Mouse (Mus musculus): ENCODE data around the gene Calr. TPM values are rescaled to one million over a fixed set of nuclear protein-coding genes. Genes with fewer than 3 reads are reported as not detected.

Gene Calr
- polyA plus RNA-seq, 1 experiment from 2014 or later = 735 TPM

DNA sequence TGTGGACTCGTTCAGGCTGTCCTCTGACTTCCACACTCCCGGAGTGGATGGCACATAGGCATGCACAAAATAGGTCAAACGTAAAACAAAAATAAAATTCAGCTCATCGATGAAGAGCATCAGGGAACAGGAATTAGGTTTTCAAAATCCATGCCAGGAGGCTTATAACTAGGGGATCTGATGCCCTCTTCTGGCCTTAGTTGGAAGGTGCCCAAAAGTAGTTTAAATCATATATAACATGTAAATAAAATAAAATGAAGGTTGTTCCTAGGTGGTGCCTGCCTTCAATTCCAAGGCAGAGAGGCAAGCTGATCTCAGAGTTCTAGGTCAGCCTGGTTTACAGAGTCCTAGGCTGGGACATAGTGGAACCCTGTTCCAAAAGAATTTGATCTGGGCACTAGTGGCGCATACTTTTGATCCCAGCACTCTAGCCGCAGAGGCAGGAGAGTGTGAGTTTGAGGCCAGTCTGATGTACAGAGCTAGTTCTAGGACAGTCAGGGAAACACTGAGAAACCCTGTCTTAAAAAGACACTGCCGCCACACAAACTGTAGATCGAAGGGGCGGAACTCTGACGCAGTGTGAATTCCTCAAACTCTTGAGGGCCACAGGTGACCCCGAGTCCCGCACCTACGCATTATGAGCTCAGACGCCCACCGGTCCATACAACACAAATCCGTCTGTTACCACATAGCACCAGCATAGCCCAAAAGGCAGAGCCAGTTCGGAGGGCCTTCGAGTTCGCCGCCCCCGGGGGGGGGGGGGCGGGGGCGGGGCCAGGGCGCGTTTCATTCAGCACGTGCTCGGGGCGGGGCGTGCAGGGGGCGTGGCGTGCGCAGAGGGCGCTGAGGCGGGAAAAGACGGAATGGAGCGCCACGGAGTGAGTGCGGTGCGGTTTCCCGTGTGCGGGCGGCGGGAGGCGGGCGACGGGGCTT lies 24.9 kb upstream of the Calr start, which contains the start of gene Syce2:
Gene Syce2, plus strand, starts transcription at position 736 of the 933 bp plus-strand sequence.
- peak; percentile 76 for DNase-seq (ENCODE audit: extremely low spot score, low spot score)
- H3K4me3 ChIP-seq = peak within 1 kb of the TSS; percentile 57
- H3K9me3 ChIP-seq = no peaks in the 10 kb centered on the region
- H3K27me3 ChIP-seq (ENCODE audit: poor library complexity, severe bottlenecking) = peaks cover 19% of the 10 kb centered on the region
- H3K27ac ChIP-seq = peak within 1 kb of the TSS; percentile 81
- 16% methylated on average over 46 of the region's 46 CpGs for WGBS
- H3K4me1 ChIP-seq = peaks cover 20% of the 10 kb centered on the region
- H3K36me3 ChIP-seq (replicated peaks) = peaks cover 35% of the 10 kb centered on the region

DNA sequence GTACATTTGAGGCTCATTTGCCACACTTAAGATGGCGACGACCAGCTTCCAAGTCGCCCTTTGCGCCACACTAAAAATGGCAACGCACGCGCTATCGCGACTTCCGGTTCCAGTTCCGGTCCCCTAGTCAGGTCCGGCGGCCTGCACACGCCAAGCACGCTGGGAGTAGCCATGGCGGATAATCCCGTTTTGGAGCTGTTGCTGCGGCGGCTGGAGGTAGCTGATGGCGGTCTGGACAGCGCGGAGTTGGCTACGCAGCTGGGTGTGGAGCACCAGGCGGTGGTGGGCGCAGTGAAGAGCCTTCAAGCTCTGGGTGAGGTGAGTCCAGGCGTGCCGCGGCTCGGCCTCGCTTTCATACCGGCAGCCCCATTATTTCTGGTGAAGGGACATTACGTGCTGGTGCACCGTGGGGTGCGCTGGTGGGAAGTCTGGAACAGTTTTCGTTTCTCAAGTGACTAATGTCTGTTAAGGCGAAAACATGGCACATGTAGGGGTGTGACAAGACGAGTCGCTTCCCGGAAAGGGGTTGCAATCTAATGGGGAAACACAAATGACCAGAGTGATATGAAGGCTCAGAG lies 10.2 kb upstream of the Calr start, which contains the start of gene Farsa:
Gene Farsa, plus strand, starts transcription at position 126 of the 578 bp plus-strand sequence.
- Histone ChIP-seq H3K36me3 (replicated peaks) (peaks cover 31% of the 10 kb centered on the region), H3K4me3 (peak within 1 kb of the TSS; percentile 83), H3K27me3 (ENCODE audit: poor library complexity, severe bottlenecking) (peaks cover 6% of the 10 kb centered on the region), H3K9me3 (no peaks in the 10 kb centered on the region), H3K27ac (peak within 1 kb of the TSS; percentile 92), H3K4me1 (peaks cover 13% of the 10 kb centered on the region)
- DNase-seq (ENCODE audit: extremely low spot score, low spot score) = peak; percentile 95
- under 1% methylated on average over 39 of the region's 39 CpGs for WGBS

DNA sequence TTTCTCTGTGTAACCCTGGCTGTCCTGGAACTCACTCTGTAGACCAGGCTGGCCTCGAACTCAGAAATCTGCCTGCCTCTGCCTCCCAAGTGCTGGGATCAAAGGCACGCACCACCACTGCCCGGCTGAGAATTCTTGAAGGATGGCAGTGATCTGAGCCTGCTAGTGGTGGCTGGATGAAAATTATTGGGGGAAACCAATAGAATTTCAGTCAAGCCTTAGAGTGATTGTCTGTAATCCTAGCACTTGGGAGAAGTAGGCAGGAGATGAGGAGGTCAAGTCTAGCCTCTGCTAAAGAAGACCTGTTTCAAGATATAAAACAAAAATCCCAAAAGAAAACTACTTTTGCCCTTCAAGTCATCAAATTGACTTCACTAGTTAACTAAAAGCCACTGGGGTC lies 9.7 kb upstream of the Calr start:
- peak overlapping the region; percentile 92 for H3K27ac ChIP-seq
- H3K9me3 ChIP-seq = no peaks in the 10 kb centered on the region
- peaks cover 13% of the 10 kb centered on the region for H3K4me1 ChIP-seq
- DNase-seq (ENCODE audit: extremely low spot score, low spot score) = no peak
- peak overlapping the region; percentile 83 for H3K4me3 ChIP-seq
- 94% methylated on average over 3 of the region's 3 CpGs for WGBS
- H3K36me3 ChIP-seq (replicated peaks) = peaks cover 25% of the 10 kb centered on the region
- H3K27me3 ChIP-seq (ENCODE audit: poor library complexity, severe bottlenecking) = peaks cover 6% of the 10 kb centered on the region

- Histone ChIP-seq H3K9me3 (no peaks in the 10 kb centered on the region), H3K36me3 (replicated peaks) (peaks cover 32% of the 10 kb centered on the region), H3K27ac (peak overlapping the region; percentile 97), H3K27me3 (ENCODE audit: poor library complexity, severe bottlenecking) (no peaks in the 10 kb centered on the region), H3K4me1 (peaks cover 41% of the 10 kb centered on the region), H3K4me3 (peak overlapping the region; percentile 97)
- no peak for DNase-seq (ENCODE audit: extremely low spot score, low spot score)
- WGBS = 63% methylated on average over 6 of the region's 6 CpGs
Measured at GRCm38 (mm10) chr8:84847684-84848435, 1.1 kb upstream of the Calr start.

DNA sequence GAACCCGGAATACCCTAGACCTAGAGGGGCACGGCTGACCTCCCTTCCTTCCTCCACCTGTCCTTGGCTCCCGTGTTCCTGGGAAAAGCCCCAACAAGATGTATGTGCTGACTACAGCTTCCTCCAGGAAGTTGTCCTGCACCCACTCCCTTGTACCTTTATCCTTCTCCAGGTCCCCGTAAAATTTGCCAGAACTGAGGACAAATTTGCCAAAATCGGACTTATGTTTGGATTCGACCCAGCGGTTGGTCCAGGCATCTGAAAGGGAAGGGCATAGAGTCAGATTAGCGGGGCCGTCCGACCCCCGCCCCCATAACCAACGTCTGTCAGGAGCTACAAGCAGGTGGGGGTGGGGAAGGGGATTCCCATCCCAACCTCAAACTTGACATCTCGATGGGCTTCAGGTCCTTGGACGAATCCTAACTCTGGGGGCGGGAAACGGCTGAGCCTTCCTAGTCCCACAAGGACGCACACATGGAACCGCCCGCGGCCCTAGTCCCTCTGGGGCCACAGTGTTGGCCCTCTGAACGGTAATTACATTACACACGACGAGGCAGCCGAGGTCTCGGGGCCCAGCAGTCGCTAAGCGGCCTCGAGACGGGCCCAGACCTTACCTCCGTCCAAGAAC lies 526 bp downstream of the Calr start:
- no peak for DNase-seq (ENCODE audit: extremely low spot score, low spot score)
- Histone ChIP-seq H3K4me3 (peak overlapping the region; percentile 97), H3K27me3 (ENCODE audit: poor library complexity, severe bottlenecking) (no peaks in the 10 kb centered on the region), H3K4me1 (peaks cover 41% of the 10 kb centered on the region), H3K36me3 (replicated peaks) (peaks cover 49% of the 10 kb centered on the region), H3K9me3 (no peaks in the 10 kb centered on the region), H3K27ac (peak overlapping the region; percentile 97)
- WGBS = 2% methylated on average over 30 of the region's 30 CpGs

GRCm38 (mm10) chr8:84845355-84846093 lies 1.2 kb downstream of the Calr start:
- H3K36me3 ChIP-seq (replicated peaks) = peaks cover 51% of the 10 kb centered on the region
- peak; percentile 56 for DNase-seq (ENCODE audit: extremely low spot score, low spot score)
- WGBS = 25% methylated on average over 12 of the region's 12 CpGs

DNA sequence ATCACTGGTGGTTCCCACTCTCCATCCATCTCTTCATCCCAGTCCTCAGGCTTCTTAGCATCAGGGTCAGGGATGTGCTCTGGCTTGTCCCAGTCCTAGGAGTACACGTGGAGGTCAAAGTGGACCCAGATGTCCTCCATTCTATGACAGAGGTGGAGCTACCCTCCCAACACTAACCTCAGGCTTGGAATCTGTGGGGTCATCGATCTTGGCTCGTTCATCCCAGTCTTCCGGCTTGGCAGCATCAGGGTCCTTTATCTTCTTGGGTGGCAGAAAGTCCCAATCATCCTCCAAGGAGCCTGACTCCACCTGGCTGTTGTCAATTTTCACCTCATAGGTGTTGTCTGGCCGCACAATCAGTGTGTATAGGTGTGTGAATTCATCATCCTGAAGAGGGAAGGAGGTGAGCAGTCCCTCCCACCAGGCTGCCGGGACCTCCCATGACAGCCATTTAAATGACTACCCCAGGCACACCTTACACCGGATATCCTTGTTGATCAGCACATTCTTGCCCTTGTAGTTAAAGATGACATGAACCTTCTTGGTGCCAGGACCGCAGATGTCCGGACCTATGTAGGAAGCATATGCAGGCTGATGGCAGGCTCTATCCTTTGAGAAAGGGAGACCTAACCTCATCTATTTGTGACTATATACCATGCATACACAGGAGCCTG lies 2.2 kb downstream of the Calr start:
- H3K36me3 ChIP-seq (replicated peaks) = peaks cover 51% of the 10 kb centered on the region
- H3K9me3 ChIP-seq = no peaks in the 10 kb centered on the region
- WGBS = 91% methylated on average over 9 of the region's 9 CpGs
- H3K27ac ChIP-seq = no peak overlapping the region
- DNase-seq (ENCODE audit: extremely low spot score, low spot score) = no peak
- H3K4me3 ChIP-seq = peak overlapping the region; percentile 97
- H3K4me1 ChIP-seq = peaks cover 48% of the 10 kb centered on the region
- H3K27me3 ChIP-seq (ENCODE audit: poor library complexity, severe bottlenecking) = no peaks in the 10 kb centered on the region

More at GRCm38 (mm10) chr8:84845355-84846093, 1.2 kb downstream of the Calr start:
- Histone ChIP-seq H3K4me1 (peaks cover 41% of the 10 kb centered on the region), H3K27me3 (ENCODE audit: poor library complexity, severe bottlenecking) (no peaks in the 10 kb centered on the region), H3K9me3 (no peaks in the 10 kb centered on the region), H3K4me3 (peak overlapping the region; percentile 97), H3K27ac (peak overlapping the region; percentile 97)

DNA sequence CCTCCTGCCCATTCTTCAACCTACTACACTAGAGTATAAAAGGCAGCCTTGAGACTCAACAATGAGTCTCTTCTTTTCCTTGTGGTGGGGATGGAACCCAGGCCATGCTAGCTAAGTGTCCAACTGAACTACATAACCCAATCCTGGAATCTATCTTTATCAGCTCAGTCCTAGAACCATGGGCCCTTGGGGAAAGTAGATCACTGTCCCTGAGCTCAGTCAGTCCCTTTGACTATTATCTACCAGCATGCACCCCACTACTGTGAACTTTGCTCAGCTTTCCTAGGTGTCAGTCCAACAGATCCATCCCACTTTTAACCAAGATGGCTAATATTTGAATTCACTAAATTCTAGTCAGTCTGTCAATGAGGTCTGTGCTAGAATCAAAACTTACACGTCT lies 5.2 kb downstream of the Calr start:
- WGBS = 87% methylated on average over 1 of the region's 1 CpGs

GRCm38 (mm10) chr8:84840248-84840999 lies 6.3 kb downstream of the Calr start, which contains the start of gene Rad23a:
Gene Rad23a (minus strand): TSS chr8:84840665.
- Histone ChIP-seq H3K4me3 (peak within 1 kb of the TSS; percentile 71), H3K9me3 (no peaks in the 10 kb centered on the region), H3K27ac (peak within 1 kb of the TSS; percentile 97), H3K4me1 (peaks cover 63% of the 10 kb centered on the region), H3K36me3 (replicated peaks) (peaks cover 82% of the 10 kb centered on the region), H3K27me3 (ENCODE audit: poor library complexity, severe bottlenecking) (no peaks in the 10 kb centered on the region)
- under 1% methylated on average over 55 of the region's 55 CpGs for WGBS
- peak; percentile 93 for DNase-seq (ENCODE audit: extremely low spot score, low spot score)

More for the DNA sequence above, 5.2 kb downstream of the Calr start:
- DNase-seq (ENCODE audit: extremely low spot score, low spot score) = no peak
- no peak overlapping the region for H3K27ac ChIP-seq
- peaks cover 64% of the 10 kb centered on the region for H3K4me1 ChIP-seq
- H3K9me3 ChIP-seq = no peaks in the 10 kb centered on the region
- no peaks in the 10 kb centered on the region for H3K27me3 ChIP-seq (ENCODE audit: poor library complexity, severe bottlenecking)
- peaks cover 78% of the 10 kb centered on the region for H3K36me3 ChIP-seq (replicated peaks)
- no peak overlapping the region; the same call in 1 of the 2 replicates for H3K4me3 ChIP-seq

GRCm38 (mm10) chr8:84839875-84840247 lies 6.9 kb downstream of the Calr start:
- whole genome bisulfite sequencing = 6% methylated on average over 7 of the region's 7 CpGs

More at GRCm38 (mm10) chr8:84839875-84840247, 6.9 kb downstream of the Calr start:
- peaks cover 60% of the 10 kb centered on the region for H3K4me1 ChIP-seq
- H3K9me3 ChIP-seq = no peaks in the 10 kb centered on the region
- H3K4me3 ChIP-seq = peak overlapping the region; percentile 71
- DNase-seq (ENCODE audit: extremely low spot score, low spot score) = no peak
- no peaks in the 10 kb centered on the region for H3K27me3 ChIP-seq (ENCODE audit: poor library complexity, severe bottlenecking)
- peaks cover 81% of the 10 kb centered on the region for H3K36me3 ChIP-seq (replicated peaks)
- peak overlapping the region; percentile 97 for H3K27ac ChIP-seq
